Mouse (Mus musculus): ENCODE measurements around the gene Ahcyl2. TPM values are rescaled to one million over a fixed set of nuclear protein-coding genes. Genes with fewer than 3 reads are reported as not detected.
A peak's percentile ranks its signal among the peaks of the same experiment; 100 is the strongest.
"Not testable (repeated sequence)": the region's sequence is repeated elsewhere in the genome, so short reads cannot be mapped to it uniquely, and the experiment has no call there.

The Ahcyl2 gene
- polyA plus RNA-seq, 1 experiment: 24.0 TPM

DNA sequence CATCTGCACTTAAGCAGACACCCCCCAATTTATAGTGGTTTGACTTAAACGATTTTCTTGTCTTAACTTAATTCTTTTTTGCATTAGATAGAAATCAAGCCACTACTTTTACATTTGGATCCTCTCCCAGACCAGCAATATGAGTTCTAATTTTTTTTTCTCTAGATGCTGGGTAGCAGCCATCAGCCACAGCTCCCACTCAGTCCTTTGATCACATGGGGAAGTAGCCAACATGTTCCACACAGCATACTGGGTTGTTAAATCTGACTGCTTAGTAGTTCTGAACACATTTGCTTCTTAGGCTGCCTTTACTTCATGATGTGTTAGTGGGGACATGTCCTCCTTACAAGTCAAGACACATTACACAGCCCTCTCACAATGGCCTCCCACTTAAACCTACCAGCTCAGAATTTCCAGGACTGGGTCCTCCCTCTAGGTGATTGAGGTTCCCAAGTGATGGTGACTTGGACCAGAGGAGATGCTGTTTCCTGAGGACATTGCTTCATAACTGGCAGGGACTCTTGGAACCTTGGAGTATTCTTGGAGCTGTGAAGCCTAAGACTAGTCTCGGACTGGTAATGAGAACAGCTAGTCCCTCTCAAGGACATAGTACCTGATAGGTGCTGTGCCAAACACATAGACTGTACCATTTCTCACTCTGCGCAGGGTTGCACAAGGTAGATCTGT lies 16.2 kb upstream of the Ahcyl2 start:
- H3K4me1 ChIP-seq (ENCODE audit: control insufficient read depth, insufficient read depth, low read length): no peaks in the 10 kb centered on the region
- TF ChIP-seq CTCF (IDR thresholded peaks at IDR 0.05; ENCODE audit: borderline replicate concordance, insufficient read depth, low read length) (no peak), POLR2A (IDR thresholded peaks at IDR 0.05; ENCODE audit: low read depth, low read length) (no peak)
- no peak overlapping the region for H3K4me3 ChIP-seq (ENCODE audit: insufficient read depth, low read length)
- H3K27ac ChIP-seq (ENCODE audit: insufficient read depth, low read length): peak overlapping the region; percentile 30; the same call in 1 of the 2 replicates

DNA sequence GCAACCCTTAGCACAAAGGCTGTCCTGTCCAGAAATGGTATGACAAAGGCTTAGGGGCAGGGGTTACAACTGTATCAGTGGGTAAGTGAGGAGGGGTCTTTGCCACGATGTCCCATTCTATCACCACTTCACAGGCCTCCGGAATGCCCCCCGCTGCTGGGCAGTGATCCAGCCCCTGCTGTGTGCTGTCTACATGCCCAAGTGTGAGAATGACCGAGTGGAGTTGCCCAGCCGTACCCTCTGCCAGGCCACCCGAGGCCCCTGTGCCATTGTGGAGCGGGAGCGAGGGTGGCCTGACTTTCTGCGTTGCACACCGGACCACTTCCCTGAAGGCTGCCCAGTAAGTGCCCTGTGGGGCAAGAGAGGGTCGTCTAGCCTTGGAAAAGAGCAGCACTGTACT lies 14.5 kb upstream of the Ahcyl2 start:
- TF ChIP-seq CTCF (IDR thresholded peaks at IDR 0.05; ENCODE audit: borderline replicate concordance, insufficient read depth, low read length) (no peak), POLR2A (IDR thresholded peaks at IDR 0.05; ENCODE audit: low read depth, low read length) (no peak)
- Histone ChIP-seq H3K4me3 (ENCODE audit: insufficient read depth, low read length) (no peak overlapping the region), H3K4me1 (ENCODE audit: control insufficient read depth, insufficient read depth, low read length) (no peaks in the 10 kb centered on the region), H3K27ac (ENCODE audit: insufficient read depth, low read length) (no peak overlapping the region)

DNA sequence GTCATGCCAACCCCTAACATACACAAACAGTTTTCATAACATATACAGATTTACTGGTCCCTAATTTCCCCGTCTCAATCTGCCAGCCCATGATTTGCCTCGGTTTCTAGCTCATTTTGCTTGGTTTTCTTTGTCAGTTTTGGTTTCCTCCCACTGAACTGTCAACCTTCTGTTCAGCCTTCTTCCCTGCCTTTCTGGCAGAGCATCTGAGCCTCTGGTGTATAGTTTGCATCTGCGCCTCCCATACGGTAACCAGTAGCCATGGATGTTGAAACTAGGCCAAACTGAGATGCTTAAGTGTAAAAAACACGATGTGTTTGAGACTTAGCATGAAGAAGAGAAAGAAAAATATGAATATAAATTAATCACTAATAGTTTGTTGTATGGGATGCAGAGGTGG lies 11.8 kb upstream of the Ahcyl2 start:
- Histone ChIP-seq H3K27ac (ENCODE audit: insufficient read depth, low read length) (no peak overlapping the region), H3K4me1 (ENCODE audit: control insufficient read depth, insufficient read depth, low read length) (no peaks in the 10 kb centered on the region), H3K4me3 (ENCODE audit: insufficient read depth, low read length) (no peak overlapping the region)
- TF ChIP-seq POLR2A (IDR thresholded peaks at IDR 0.05; ENCODE audit: low read depth, low read length) (no peak), CTCF (IDR thresholded peaks at IDR 0.05; ENCODE audit: borderline replicate concordance, insufficient read depth, low read length) (no peak)

GRCm38 (mm10) chr6:29756476-29756875 lies 11.3 kb upstream of the Ahcyl2 start:
- Histone ChIP-seq H3K27ac (ENCODE audit: insufficient read depth, low read length) (no peak overlapping the region), H3K4me1 (ENCODE audit: control insufficient read depth, insufficient read depth, low read length) (no peaks in the 10 kb centered on the region), H3K4me3 (ENCODE audit: insufficient read depth, low read length) (no peak overlapping the region)
- no peak for TF ChIP-seq CTCF (IDR thresholded peaks at IDR 0.05; ENCODE audit: borderline replicate concordance, insufficient read depth, low read length)
- TF ChIP-seq POLR2A (IDR thresholded peaks at IDR 0.05; ENCODE audit: low read depth, low read length): no peak

- Histone ChIP-seq H3K4me3 (ENCODE audit: insufficient read depth, low read length) (no peak overlapping the region), H3K27ac (ENCODE audit: insufficient read depth, low read length) (no peak overlapping the region), H3K4me1 (ENCODE audit: control insufficient read depth, insufficient read depth, low read length) (no peaks in the 10 kb centered on the region)
- no peak for TF ChIP-seq POLR2A (IDR thresholded peaks at IDR 0.05; ENCODE audit: low read depth, low read length)
- TF ChIP-seq CTCF (IDR thresholded peaks at IDR 0.05; ENCODE audit: borderline replicate concordance, insufficient read depth, low read length): peak; percentile 78
These were observed 9.4 kb upstream of the Ahcyl2 start for GRCm38 (mm10) chr6:29758417-29758816.

GRCm38 (mm10) chr6:29759012-29759679 lies 8.7 kb upstream of the Ahcyl2 start:
- H3K4me3 ChIP-seq (ENCODE audit: insufficient read depth, low read length): no peak overlapping the region
- TF ChIP-seq POLR2A (IDR thresholded peaks at IDR 0.05; ENCODE audit: low read depth, low read length) (no peak), CTCF (IDR thresholded peaks at IDR 0.05; ENCODE audit: borderline replicate concordance, insufficient read depth, low read length) (no peak)
- no peak overlapping the region for H3K27ac ChIP-seq (ENCODE audit: insufficient read depth, low read length)
- no peaks in the 10 kb centered on the region for H3K4me1 ChIP-seq (ENCODE audit: control insufficient read depth, insufficient read depth, low read length)

DNA sequence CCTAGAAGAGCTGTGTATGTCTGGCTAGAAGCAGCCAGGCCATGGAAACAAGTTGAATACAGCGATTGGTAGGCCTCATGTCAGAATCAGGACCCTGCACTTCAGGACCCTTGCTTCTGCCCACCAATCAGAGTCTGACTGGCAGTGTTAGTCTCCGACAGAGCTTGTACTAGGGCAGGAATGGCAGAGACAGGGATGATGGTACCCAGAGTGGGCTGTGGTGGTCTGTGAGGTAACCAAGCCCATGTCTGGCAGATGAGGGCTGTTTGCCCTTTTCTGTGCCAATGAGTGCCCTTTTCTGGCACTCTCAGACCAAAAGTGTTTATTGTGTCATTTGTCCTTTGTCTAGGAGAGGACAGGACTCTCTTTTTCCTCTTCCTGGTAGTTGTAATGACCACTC lies 7.4 kb upstream of the Ahcyl2 start:
- not testable (repeated sequence) for H3K4me3 ChIP-seq (ENCODE audit: insufficient read depth, low read length); H3K27ac ChIP-seq (ENCODE audit: insufficient read depth, low read length); H3K4me1 ChIP-seq (ENCODE audit: control insufficient read depth, insufficient read depth, low read length)

GRCm38 (mm10) chr6:29761282-29761681 lies 6.5 kb upstream of the Ahcyl2 start:
- Histone ChIP-seq H3K27ac (ENCODE audit: insufficient read depth, low read length) (no peak overlapping the region), H3K4me3 (ENCODE audit: insufficient read depth, low read length) (no peak overlapping the region), H3K4me1 (ENCODE audit: control insufficient read depth, insufficient read depth, low read length) (no peaks in the 10 kb centered on the region)
- TF ChIP-seq POLR2A (IDR thresholded peaks at IDR 0.05; ENCODE audit: low read depth, low read length) (no peak), CTCF (IDR thresholded peaks at IDR 0.05; ENCODE audit: borderline replicate concordance, insufficient read depth, low read length) (no peak)

GRCm38 (mm10) chr6:29762524-29762923 lies 5.3 kb upstream of the Ahcyl2 start:
- TF ChIP-seq POLR2A (IDR thresholded peaks at IDR 0.05; ENCODE audit: low read depth, low read length): no peak
- TF ChIP-seq CTCF (IDR thresholded peaks at IDR 0.05; ENCODE audit: borderline replicate concordance, insufficient read depth, low read length): peak; percentile 59; the same call in 1 of the 2 replicates
- Histone ChIP-seq H3K4me3 (ENCODE audit: insufficient read depth, low read length) (no peak overlapping the region), H3K27ac (ENCODE audit: insufficient read depth, low read length) (no peak overlapping the region), H3K4me1 (ENCODE audit: control insufficient read depth, insufficient read depth, low read length) (no peaks in the 10 kb centered on the region)

GRCm38 (mm10) chr6:29766874-29767273 lies 937 bp upstream of the Ahcyl2 start:
- Histone ChIP-seq H3K27ac (ENCODE audit: insufficient read depth, low read length) (no peak overlapping the region), H3K4me3 (ENCODE audit: insufficient read depth, low read length) (no peak overlapping the region), H3K4me1 (ENCODE audit: control insufficient read depth, insufficient read depth, low read length) (no peaks in the 10 kb centered on the region)
- TF ChIP-seq CTCF (IDR thresholded peaks at IDR 0.05; ENCODE audit: borderline replicate concordance, insufficient read depth, low read length): no peak
- no peak for TF ChIP-seq POLR2A (IDR thresholded peaks at IDR 0.05; ENCODE audit: low read depth, low read length)
